Mouse (Mus musculus) cerebellum, adult 8-10 months (tissue): Measurements from ENCODE around the gene Utrn.

Experiments used
- DNase-seq: peaks from one replicate; pipeline ENCODE4 v3.0.0; 2022

The Utrn gene

GRCm38 (mm10) chr10:12832163-12832562 is 37.0 kb downstream of the Utrn start:
- no peak for DNase-seq

- no peak for DNase-seq
These were observed 41.4 kb downstream of the Utrn start for GRCm38 (mm10) chr10:12827778-12828177.

- DNase-seq, result no peak
These were observed 41.9 kb downstream of the Utrn start for GRCm38 (mm10) chr10:12827306-12827705.

GRCm38 (mm10) chr10:12826760-12827281 is 42.3 kb downstream of the Utrn start:
- DNase-seq, result peak; percentile 78

GRCm38 (mm10) chr10:12824386-12824785 is 44.8 kb downstream of the Utrn start:
- no peak for DNase-seq

- no peak for DNase-seq
These were observed 45.5 kb downstream of the Utrn start for GRCm38 (mm10) chr10:12823437-12824219.

GRCm38 (mm10) chr10:12820978-12821735 is 48.0 kb downstream of the Utrn start:
- DNase-seq, result no peak

- peak; percentile 55 for DNase-seq
These were observed 51.8 kb downstream of the Utrn start for GRCm38 (mm10) chr10:12817409-12817808.

GRCm38 (mm10) chr10:12816530-12816929 is 52.6 kb downstream of the Utrn start:
- no peak for DNase-seq

- DNase-seq, result no peak
These were observed 54.8 kb downstream of the Utrn start for GRCm38 (mm10) chr10:12814411-12814810.

- DNase-seq, result no peak
These were observed 55.3 kb downstream of the Utrn start for GRCm38 (mm10) chr10:12813881-12814280.

- no peak for DNase-seq
These were observed 55.9 kb downstream of the Utrn start for GRCm38 (mm10) chr10:12813211-12813811.

- DNase-seq, result no peak
These were observed 56.5 kb downstream of the Utrn start for GRCm38 (mm10) chr10:12812680-12813079.

- DNase-seq, result no peak
These were observed 58.3 kb downstream of the Utrn start for GRCm38 (mm10) chr10:12810816-12811215.

- DNase-seq, result no peak
These were observed 59.5 kb downstream of the Utrn start for GRCm38 (mm10) chr10:12809702-12810101.

- DNase-seq, result no peak
These were observed 60.7 kb downstream of the Utrn start for GRCm38 (mm10) chr10:12808467-12808866.

- no peak for DNase-seq
These were observed 61.5 kb downstream of the Utrn start for GRCm38 (mm10) chr10:12807706-12808105.

GRCm38 (mm10) chr10:12805826-12806225 is 63.3 kb downstream of the Utrn start:
- no peak for DNase-seq

GRCm38 (mm10) chr10:12803939-12804338 is 65.2 kb downstream of the Utrn start:
- no peak for DNase-seq

GRCm38 (mm10) chr10:12799416-12799815 is 69.7 kb downstream of the Utrn start:
- no peak for DNase-seq

GRCm38 (mm10) chr10:12798248-12798647 is 70.9 kb downstream of the Utrn start:
- no peak for DNase-seq

GRCm38 (mm10) chr10:12796510-12796840 is 72.7 kb downstream of the Utrn start:
- DNase-seq, result peak; percentile 77

- peak; percentile 28 for DNase-seq
These were observed 73.2 kb downstream of the Utrn start for GRCm38 (mm10) chr10:12795796-12796509.
